Mouse (Mus musculus) forebrain, embryonic 13.5 days (tissue): Measurements from ENCODE around the gene Fancd2os. TPM values are rescaled to one million over a fixed set of nuclear protein-coding genes. Genes with fewer than 3 reads are reported as not detected.

Experiments
- ATAC-seq: fragments of 200-750 bp; cut with Nextera tagmentation; 2 replicates; pipeline ENCODE4 v1.8.0; 2017
- H3K27ac ChIP-seq: fragments of 300-500 bp; sonication (generic); 2 replicates; pipeline ENCODE4 v1.5.1; 2015; ENCODE audit warnings: inconsistent platforms, mild to moderate bottlenecking, moderate library complexity
- H3K27me3 ChIP-seq: fragments of 300-500 bp; sonication (generic); 2 replicates; pipeline ENCODE4 v1.6.1; 2015; ENCODE audit warnings: mild to moderate bottlenecking, inconsistent platforms
- H3K36me3 ChIP-seq: fragments of 300-500 bp; sonication (generic); 2 replicates; pipeline ENCODE4 v1.6.1; 2015; ENCODE audit warnings: mild to moderate bottlenecking, inconsistent platforms; ENCODE audit not compliant: poor library complexity, severe bottlenecking
- H3K4me1 ChIP-seq: fragments of 300-500 bp; sonication (generic); 2 replicates; pipeline ENCODE4 v1.6.1; 2015; ENCODE audit warnings: inconsistent platforms
- H3K4me2 ChIP-seq: fragments of 300-500 bp; sonication (generic); 2 replicates; pipeline ENCODE4 v1.6.1; 2015; ENCODE audit warnings: inconsistent platforms, mild to moderate bottlenecking, moderate library complexity
- H3K4me3 ChIP-seq: fragments of 300-500 bp; sonication (generic); 2 replicates; pipeline ENCODE4 v1.5.1; 2015; ENCODE audit warnings: mild to moderate bottlenecking, inconsistent platforms
- H3K9ac ChIP-seq: fragments of 300-500 bp; sonication (generic); 2 replicates; pipeline ENCODE4 v1.6.1; 2015; ENCODE audit warnings: mild to moderate bottlenecking, inconsistent platforms
- H3K9me3 ChIP-seq: fragments of 300-500 bp; sonication (generic); replicated peaks from 2 replicates; pipeline ENCODE4 v1.6.1; 2016; ENCODE audit warnings: inconsistent platforms
- WGBS: fragments of 180-500 bp; shearing (Covaris S2); methylation state at CpG from one replicate; pipeline ENCODE4 v1.1.7; 2015; 5-methylcytosine and 5-hydroxymethylcytosine counted together
- polyA plus RNA-seq: library from polyadenylated mRNA; unstranded; fragments of >200 nt; fragmentation: Nextera tagmentation; extraction: Ambion mirVana; gene quantifications from 2 replicates; pipeline ENCODE4 v1.2.1, GENCODE M21; 2015

Gene Fancd2os
- polyA plus RNA-seq, 1 experiment from 2014 or later: not detected

DNA sequence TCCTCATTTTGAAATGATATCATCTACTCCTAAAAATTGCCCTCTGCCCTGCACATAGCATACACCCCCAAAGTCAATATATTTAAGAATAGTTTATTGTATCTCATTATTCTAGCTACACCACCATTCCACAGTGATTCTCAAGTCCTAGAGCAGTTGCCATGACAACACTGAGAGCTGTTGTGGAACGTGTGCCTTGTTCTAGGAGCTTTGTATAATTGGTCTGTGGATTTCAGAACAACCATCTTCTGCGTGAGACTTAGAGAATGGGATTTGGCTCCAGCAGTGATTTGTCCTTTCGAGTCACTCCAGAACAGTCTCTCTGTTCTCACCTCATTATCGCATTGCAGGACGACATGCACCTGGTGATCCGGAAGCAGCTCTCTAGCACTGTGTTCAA, 40.8 kb downstream of the Fancd2os start:
- H3K4me3 ChIP-seq: no peak overlapping the region
- 75% methylated on average over 6 of the region's 6 CpGs for WGBS

More for the DNA sequence above, 40.8 kb downstream of the Fancd2os start:
- H3K36me3 ChIP-seq: peaks cover 17% of the 10 kb centered on the region
- H3K9me3 ChIP-seq: no peaks in the 10 kb centered on the region
- no peaks in the 10 kb centered on the region for H3K4me1 ChIP-seq
- no peak for ATAC-seq
- no peak overlapping the region for H3K9ac ChIP-seq
- H3K27ac ChIP-seq: no peak overlapping the region
- H3K27me3 ChIP-seq: no peaks in the 10 kb centered on the region
- H3K4me2 ChIP-seq: no peak overlapping the region

Other genes starting within 250 kb of the Fancd2os start
- gene Tada3, start 222.8 kb downstream of the Fancd2os start, polyA plus RNA-seq: 65.4 and 70.6 TPM in 2 replicates
- gene Arpc4, start 222.6 kb downstream of the Fancd2os start, polyA plus RNA-seq: 368 and 377 TPM in 2 replicates
- 6.7 and 7.6 TPM in 2 replicates for gene Ttll3, start 211.5 kb downstream of the Fancd2os start, polyA plus RNA-seq
- gene Rpusd3, start 181.4 kb downstream of the Fancd2os start, polyA plus RNA-seq: 20.8 and 24.4 TPM in 2 replicates
- not detected in 2 replicates for gene Cidec, start 165.0 kb downstream of the Fancd2os start, polyA plus RNA-seq
- gene Jagn1, start 158.1 kb downstream of the Fancd2os start, polyA plus RNA-seq: 86.0 and 92.1 TPM in 2 replicates
- gene Il17re, start 142.2 kb downstream of the Fancd2os start, polyA plus RNA-seq: 0.05 TPM in 1 of 2 replicates, not detected in the other
- 0.84 and 1.4 TPM in 2 replicates for gene Il17rc, start 129.3 kb downstream of the Fancd2os start, polyA plus RNA-seq
- gene Creld1, start 117.4 kb downstream of the Fancd2os start, polyA plus RNA-seq: 47.4 and 47.5 TPM in 2 replicates
- 2.8 and 3.1 TPM in 2 replicates for gene Prrt3, start 98.8 kb downstream of the Fancd2os start, polyA plus RNA-seq
- gene Emc3, start 69.1 kb downstream of the Fancd2os start, polyA plus RNA-seq: 84.7 and 87.8 TPM in 2 replicates
- 11.9 and 14.1 TPM in 2 replicates for gene Fancd2, start 69.0 kb downstream of the Fancd2os start, polyA plus RNA-seq
- 227 TPM in 2 replicates for gene Brk1, start 4.1 kb upstream of the Fancd2os start, polyA plus RNA-seq
- gene Vhl, start 23.2 kb upstream of the Fancd2os start, polyA plus RNA-seq: 57.3 and 63.9 TPM in 2 replicates
- gene Irak2, start 37.8 kb upstream of the Fancd2os start, polyA plus RNA-seq: 0.77 and 0.96 TPM in 2 replicates
- 0.47 and 0.81 TPM in 2 replicates for gene Tatdn2, start 96.3 kb upstream of the Fancd2os start, polyA plus RNA-seq
- 0.42 and 1.0 TPM in 2 replicates for gene Ghrl, start 119.2 kb upstream of the Fancd2os start, polyA plus RNA-seq
- 256 and 269 TPM in 2 replicates for gene Sec13, start 140.0 kb upstream of the Fancd2os start, polyA plus RNA-seq